Mouse (Mus musculus): ENCODE measurements around the gene Nktr.

Nktr gene

DNA sequence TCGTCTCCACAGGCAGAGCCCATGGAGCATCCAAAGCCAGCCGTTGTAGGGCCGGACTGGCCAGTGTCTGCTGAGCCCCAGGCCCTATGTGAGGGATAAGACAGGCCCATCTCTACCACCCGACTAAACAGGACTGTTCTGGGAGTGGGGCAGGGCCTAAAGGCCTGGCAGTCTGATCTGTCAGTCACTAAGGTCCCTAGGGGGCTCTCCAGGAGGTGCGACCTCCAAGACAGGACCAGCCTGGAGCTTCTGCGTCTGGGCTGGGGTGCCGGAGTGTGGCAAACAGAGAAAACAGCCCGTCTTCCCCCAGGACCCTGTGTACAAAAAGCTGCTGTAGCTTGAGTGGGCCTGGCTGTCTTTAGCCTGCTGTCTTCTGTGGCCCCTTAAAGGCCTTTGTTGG, 42.8 kb downstream of the Nktr start:
- no peak for DNase-seq (ENCODE audit: low spot score)

DNA sequence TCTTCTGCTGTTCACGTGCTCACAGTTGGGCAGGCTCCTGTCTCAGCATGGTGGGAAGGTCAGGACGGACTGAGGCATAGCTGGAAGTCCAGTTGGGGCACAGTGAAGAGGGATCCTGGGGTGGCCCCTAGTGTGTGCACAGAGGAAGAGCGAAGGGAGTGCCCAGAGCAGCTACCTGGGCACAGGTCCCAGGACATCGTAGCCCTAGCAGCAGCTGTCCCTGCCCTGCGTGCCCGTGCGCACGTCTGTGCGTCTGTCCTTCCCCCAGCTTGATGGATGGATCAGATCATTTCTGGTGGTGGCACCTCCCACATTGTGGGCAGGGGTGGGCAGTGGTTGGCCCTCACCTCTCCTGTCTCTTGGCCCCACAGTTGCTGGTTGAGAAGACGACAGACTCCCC, 43.3 kb downstream of the Nktr start:
- no peak for DNase-seq (ENCODE audit: low spot score)

DNA sequence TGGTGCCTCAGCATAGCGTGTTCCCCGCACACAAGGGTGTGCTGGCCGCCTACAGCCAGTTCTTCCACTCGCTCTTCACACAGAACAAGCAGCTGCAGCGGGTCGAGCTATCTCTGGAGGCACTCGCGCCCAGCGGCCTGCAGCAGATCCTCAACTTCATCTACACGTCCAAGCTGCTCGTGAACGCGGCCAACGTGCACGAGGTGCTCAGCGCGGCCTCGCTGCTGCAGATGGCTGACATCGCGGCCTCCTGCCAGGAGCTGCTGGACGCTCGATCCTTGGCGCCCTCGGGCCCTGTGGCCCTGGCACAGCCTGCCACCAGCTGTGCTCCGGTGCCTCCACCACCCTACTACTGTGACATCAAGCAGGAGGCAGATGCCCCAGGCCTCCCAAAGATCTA, 43.8 kb downstream of the Nktr start:
- DNase-seq (ENCODE audit: low spot score) = no peak

DNA sequence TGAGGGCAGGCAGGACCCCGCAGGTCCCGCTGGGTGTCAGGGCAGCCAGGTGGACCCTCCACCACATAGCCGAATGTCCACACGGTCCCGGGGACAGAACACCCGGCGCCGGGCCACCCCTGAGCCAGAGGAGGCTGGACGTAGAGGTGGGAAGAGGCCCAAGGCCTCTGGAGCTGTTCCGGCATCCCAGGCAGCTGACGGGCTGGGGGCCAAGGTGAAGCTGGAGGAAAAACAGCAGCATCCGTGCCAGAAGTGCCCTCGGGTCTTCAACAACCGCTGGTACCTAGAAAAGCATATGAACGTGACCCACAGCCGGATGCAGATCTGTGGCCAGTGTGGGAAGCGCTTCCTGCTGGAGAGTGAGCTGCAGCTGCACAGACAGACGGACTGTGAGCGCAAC, 44.7 kb downstream of the Nktr start:
- DNase-seq (ENCODE audit: low spot score) = peak; percentile 49

DNA sequence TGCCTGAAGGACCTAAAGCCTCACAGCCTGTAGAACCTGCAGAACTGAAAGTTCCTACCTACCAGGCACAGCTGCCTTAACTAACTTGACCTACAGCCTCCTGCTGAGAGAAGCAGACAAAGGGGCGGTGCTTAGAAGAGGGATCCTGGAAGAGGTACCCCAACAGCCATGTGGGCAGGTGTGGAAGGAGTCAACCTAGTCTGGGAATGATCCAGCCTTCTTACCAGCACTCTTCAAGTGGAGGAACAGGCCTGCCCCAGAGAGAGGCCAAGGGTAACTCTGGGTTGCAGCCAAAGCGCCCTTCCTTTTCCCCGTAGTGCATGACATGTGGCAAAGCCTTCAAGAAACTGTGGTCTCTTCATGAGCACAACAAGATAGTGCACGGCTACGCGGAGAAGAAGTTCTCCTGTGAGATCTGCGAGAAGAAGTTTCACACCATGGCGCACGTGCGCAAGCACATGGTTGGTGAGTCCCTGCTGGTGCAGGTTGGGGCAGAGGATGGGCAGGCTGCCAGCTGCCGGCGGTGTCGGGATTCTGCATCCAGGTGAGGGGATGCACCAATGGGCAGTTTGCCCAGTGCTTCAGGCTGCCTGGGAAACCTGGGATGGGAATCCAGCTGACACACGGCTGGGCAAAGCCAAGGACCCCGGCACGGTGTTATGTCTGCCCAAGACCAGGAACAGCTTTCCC, 46.3 kb downstream of the Nktr start:
- DNase-seq (ENCODE audit: low spot score) = no peak

DNA sequence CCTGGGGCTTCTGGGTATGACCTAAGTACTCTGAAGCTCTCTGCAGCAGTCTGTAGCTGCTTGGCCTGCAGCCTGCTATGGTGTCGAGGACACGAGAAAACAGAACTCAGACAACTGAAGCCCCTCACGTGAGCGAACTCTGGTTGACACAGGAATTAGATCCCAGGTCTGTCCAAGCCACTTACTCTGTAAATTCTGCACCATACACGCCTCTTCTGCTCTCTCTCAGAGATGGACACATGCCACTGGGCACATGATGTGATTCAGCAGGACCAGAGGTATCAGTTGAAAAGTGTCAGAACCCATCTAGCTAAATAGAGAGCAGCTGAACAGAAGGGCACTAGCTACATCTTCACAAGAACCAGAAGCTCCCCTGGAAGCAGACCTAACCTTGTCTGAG, 53.4 kb downstream of the Nktr start:
- DNase-seq (ENCODE audit: low spot score) = no peak

DNA sequence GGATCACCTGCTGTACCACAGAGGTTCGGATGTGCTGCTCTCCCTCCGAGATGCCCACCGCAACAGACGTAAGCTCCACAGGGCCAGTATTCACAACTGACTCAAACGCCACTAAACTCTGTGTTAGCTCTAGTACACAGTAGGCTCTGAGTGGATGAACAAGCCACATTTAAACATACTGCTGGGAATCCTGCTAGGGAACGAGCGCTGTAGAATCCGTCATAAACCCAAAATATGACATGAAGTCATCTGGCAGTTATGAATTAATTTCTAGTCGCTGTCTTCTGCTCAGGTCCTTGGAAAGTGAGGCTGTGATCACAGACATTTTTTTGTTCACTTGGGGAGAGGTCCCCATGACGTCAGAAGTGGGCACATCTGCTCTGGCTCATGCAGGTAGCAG, 57.0 kb downstream of the Nktr start:
- no peak for DNase-seq (ENCODE audit: low spot score)

DNA sequence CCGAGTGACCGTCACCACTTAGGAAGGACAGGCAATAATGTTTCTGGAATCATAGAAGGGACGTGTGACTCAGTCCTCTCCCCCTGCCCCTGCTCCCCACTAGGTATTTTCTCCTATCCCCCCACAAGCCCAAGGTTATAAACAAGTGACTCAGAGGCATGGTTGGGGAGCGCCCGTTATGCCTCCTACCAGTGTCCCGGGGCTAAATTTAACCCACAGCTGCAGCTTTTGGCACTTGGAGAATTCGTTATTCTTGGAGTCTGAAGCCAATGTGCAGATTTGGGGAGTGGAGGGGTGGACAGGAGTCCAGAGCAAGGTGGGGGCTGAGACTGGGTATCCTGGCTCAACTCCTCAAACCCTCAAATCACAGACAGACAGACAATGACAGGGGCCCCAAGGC, 57.5 kb downstream of the Nktr start:
- DNase-seq (ENCODE audit: low spot score) = no peak

DNA sequence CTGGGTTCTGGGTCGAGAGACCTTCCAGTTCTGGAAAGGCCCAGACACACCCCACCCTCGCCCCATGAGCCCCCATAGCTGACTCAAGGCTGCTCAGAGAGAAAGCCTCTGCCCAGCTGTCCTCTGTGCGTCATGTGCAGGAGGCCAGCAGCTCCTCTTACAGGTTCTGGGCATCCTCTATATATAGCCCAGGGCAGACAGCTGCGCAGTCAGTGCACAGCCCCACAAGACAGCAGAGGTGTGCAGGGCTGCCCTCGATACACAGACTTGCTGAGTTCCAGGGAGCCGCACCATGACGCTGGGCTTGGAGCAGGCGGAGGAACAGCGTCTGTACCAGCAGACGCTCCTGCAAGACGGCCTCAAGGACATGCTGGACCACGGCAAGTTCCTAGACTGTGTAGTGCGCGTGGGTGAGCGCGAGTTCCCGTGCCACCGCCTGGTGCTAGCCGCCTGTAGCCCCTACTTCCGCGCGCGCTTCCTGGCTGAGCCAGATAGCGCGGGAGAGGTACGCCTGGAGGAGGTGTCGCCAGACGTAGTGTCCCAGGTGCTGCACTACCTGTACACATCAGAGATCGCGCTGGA, 58.6 kb downstream of the Nktr start, which contains the start of gene Klhl40:
Gene Klhl40 (plus strand): TSS at position 124 of the 582 bp plus-strand sequence.
- peak; percentile 56 for DNase-seq (ENCODE audit: low spot score)

DNA sequence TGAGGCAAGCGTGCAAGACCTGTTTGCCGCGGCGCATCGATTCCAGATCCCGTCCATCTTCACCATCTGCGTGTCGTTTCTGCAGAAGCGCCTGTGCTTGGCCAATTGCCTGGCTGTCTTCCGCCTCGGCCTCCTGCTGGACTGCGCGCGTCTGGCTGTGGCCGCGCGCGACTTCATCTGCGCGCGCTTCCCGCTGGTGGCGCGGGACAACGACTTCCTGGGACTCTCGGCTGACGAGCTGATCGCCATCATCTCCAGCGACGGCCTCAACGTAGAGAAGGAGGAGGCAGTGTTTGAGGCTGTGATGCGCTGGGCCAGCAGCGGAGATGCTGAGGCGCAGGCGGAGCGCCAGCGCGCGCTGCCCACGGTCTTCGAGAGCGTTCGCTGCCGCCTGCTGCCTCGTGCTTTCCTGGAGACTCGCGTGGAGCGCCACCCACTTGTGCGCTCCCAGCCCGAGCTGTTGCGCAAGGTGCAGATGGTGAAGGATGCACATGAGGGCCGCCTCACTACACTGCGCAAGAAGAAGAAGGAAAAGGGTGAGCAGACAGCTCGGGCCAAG, 59.2 kb downstream of the Nktr start:
- peak; percentile 87 for DNase-seq (ENCODE audit: low spot score)

DNA sequence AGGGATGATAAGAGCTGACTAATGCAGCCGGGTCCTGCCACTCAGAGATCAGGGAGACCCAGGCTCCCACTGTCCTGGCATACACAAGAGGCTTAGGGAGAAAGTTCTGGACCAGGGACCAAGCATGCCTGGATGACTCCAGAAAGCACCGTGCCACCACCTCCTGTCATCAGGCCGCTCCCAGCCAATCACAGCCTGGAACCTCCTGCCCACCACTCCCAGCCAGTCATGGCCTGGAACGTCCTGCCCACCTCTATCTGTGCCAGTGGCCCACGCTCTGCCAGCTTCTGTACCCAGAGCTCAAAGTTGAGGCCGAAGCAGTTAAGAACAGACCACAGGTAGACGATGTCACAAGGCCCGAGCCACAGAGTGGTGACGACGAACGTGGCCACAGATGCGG, 65.8 kb downstream of the Nktr start:
- DNase-seq (ENCODE audit: low spot score) = no peak

DNA sequence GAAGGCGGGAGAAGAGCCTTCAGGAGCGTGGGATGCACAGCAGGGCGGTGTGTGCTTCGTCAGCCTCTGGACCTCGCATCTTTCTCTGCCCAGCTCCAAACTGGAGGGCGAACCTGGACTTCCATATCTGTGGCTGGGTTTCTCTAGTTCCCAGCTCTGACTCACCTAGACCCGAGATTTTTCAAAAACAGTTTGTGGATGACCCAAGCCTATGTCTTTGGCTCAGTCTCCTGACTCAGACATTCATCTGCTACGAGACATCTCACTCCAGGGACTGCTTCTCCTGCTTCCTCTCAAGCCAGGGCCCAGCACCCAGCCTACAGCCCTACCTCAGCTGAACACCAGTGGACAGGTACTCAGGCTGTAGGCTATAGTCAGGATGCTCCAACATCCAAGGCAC, 66.3 kb downstream of the Nktr start:
- DNase-seq (ENCODE audit: low spot score) = no peak

DNA sequence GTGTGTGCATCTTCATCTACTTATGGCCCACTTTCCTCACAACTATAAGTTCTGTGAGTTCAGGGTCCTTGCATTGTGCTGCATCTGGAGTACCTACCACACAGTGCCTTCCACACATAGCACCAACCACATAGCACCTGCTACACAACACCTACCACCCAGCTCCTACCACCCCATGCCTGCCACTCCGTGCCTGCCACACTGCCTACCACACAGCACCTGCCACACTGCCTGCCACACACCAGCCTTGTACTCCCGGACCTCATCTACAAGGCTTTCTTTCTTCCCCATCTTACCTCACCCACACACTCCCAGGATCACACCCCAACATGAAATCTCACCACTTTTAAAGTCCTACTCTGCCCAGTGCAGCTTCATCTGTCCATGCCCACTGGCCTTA, 67.4 kb downstream of the Nktr start:
- no peak for DNase-seq (ENCODE audit: low spot score)

DNA sequence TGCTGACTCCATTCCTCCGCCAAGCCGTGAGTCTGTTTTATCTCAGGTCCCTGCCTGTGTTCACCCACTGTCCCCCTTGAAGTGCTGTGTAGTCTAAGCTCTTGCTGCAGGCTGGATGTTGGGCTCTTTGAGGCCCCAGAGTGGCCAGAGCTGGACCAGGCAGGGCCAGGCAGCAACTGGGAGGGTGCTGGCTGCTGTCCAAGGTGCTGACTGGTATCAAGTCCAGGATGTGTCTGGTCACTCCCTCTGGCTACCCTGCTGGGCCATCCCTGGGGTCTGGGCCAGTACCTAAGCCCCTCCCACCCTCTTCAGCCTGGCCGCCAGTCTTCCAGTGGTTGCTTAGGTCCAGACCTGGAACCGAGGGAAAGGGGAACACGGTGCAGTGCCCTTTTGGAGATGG, 72.2 kb downstream of the Nktr start:
- peak; percentile 78 for DNase-seq (ENCODE audit: low spot score)

DNA sequence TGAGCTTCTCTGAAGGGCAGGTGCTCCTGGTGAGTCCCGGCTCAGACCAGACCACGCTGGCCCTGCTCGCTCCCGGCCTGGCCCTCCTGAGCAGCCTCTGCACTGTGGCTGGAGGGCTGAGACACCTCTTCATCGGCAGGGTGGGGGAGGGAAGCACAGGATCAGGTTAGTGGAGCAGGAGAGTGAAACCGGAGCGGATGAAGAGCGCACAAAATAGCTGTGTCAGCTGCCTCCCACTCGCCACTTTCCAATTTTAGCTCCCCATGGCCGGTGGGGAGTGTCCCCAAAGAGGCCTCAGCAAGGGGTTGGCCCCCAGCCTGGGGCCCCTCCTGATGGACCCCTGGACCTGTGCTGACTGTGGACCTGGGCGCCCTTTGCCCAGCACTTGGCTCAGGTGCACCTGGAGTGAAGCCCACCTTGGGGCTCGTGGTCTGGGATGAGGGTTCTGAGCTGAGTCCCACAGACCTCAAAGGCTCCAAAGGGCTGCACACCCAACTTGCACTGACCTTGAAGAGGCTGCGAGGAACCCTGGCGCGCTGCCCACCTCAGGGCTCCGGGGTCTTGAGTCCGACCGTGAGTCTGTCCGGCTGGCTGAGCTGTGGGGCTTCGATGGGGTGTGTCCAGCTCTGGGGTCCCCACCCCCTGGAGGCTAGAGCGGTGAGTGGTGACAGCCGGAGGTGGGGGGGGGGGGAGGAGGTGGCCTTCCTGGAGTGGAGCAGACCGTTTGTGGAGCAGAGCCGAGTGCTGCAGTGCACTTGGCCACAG, 73.0 kb downstream of the Nktr start, which contains the start of gene Hhatl:
Gene Hhatl (minus strand): TSS at position 751 of the 765 bp plus-strand sequence.
- no peak for DNase-seq (ENCODE audit: low spot score)

DNA sequence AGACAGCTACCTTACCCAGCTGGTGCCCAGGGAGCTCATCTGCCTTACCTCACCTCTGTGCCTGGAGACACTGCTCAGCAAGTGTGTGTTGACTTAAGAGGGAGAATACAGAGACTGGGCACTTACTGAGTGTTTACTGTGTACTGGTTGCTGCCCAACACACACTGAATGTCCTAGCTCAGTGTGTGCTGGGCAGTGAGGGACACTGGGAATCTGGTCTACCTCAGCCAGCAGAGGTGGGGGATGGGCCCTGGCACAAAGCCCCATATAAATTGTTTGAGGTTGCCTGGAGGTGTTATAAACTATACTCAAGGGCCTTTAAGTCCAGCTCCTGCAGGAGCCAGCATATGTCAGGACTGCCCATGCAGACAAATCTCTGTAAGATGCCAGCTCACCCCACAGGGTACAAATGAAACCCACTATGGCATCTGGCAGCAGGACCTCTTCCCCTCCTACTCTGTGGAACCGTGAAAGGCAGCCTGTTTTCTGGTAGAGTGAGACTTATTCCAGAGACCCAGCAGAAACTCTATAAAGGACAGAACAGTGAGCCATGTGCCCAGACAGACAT, 76.1 kb downstream of the Nktr start:
- DNase-seq (ENCODE audit: low spot score) = no peak

DNA sequence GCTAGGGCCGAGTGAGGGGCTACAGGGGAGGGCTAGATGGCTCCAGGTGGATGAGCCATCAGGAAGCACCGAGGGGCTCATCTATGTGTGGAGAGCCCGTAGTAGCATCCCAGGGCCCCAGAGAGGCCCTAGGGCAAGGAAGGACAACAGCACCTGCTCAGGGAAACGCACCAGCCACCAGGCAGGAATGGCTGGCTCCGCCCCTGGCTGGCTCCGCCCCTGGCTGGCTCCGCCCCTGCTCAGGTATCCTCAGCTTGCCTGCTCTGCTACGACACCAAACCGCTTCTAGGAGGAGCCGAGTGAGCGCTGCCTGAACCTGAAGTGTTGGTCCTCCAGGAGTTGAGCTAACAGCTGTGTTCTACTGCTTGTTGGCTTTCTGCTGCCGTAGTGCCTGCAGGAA, 78.8 kb downstream of the Nktr start:
- no peak for DNase-seq (ENCODE audit: low spot score)

DNA sequence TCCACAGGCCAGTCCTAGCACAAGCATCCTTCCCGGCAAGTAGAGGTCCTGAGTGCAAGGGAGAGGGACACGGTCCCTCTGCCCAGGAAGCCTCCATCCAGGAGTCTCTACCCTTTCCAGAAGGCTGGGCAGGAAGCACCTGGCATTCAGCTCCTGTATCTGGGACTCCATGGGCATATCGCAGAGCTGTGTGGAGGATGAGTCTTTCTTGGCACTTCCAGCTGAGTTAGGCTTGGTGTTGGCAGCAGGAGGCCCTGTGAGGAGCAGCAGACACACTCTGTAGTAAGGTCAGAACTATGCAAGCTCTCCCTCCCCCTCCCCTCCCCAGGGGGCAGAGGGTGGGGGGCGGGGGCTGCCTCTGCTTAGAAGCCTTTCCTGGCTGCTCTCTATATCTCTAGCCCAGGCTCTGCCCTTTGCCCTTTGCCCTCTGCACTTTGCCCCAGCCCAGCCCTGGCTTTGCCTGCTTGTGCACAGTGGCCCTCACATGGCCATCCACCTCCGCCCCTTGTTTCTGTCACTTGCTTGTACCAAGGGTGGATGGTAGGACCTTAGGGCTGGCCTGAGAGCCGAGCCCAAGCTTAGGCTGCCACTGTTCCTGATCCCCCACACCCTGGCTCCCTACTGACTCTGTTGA, 80.0 kb downstream of the Nktr start:
- no peak for DNase-seq (ENCODE audit: low spot score)

DNA sequence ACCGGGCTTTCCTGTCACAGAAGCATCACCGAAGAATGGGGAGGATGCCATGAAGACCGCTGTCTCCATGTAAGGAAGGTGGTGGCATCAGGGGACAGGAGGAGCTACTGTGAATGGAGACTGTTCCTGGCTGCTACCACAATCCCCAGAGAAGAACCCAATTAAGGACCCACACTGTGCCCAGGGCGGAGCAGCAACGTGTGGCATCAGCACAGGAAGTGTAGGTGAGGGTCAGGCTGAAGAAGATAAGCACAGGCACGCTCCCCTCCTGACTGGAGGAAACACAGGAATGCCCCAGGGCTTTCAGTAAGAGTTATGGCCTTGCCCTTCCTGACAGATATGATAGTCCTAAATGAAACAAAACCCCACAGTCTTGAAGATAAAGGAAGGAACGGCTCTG, 83.8 kb downstream of the Nktr start:
- no peak for DNase-seq (ENCODE audit: low spot score)
